Mouse (Mus musculus): Measurements from ENCODE around the gene Sgf29.

- TF ChIP-seq CTCF (IDR thresholded peaks at IDR 0.05; ENCODE audit: low read depth, low read length) (no peak), POLR2A (IDR thresholded peaks at IDR 0.05; ENCODE audit: borderline replicate concordance, low read depth, low read length) (no peak)
Observed at GRCm38 (mm10) chr7:126690737-126691136, 41.6 kb downstream of the Sgf29 start.

All from bone marrow macrophage, adult 2 months (primary cell).